Mouse (Mus musculus): ENCODE results near the gene Shb.

DNA sequence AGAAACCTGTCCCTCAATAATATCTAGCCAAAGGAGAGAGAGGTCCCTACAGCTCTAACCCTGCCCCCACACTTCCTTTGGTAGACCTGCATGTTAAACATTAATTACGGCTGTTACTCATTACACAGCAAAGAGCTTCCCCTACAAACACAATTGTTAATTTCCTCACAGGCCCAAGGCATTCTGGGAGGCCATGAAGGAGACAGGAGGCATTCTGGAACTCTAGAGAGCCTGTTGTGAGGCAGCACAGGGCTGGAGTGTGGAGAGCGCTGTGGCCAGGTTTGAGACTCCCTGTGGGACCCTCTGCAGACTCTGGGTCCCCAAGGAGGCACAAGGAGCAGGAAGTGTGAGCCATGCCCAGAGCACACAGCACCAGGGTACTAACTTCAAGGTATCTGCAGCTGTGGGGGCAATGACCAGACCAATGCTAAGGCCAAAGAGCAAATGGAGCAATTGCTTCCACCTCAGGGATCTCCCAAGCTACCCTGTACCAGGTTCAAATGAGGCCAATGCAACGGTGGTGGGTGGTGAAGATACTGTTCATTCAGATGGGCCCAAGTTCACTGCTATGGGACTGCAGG lies 78.9 kb downstream of the Shb start:
- no peak for TF ChIP-seq CTCF (IDR thresholded peaks at IDR 0.05; ENCODE audit: insufficient read depth, low read length)
- no peak for TF ChIP-seq POLR2A (IDR thresholded peaks at IDR 0.05; ENCODE audit: borderline replicate concordance, extremely low read depth, low read depth, low read length)

All from lung, adult 2 months (tissue).